Comparison of ENCODE assay signal across 11 mouse cellular contexts in the genomic region with DNA sequence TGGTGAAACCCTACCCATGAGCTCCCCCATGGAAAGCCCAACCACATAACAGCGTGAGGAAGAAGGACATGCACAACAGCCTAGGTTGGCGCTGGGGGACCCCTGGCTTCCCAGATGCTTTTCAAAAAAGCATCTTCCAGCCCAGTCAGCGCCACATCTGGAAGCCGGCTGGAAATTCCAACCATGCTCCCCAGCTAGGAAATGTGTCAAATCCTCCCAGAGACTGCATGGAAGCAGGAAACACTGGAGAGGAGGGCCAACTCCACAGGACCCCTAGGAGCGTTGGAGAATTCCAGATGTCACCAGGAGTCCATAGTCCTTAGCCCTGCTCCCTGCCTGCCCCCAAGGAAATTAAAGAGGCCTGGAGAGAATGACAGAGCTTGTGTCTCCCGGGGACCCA.
DNase-seq lines count a peak whose midpoint lies in the region; ATAC-seq and TF ChIP-seq lines count a peak whose summit lies in the region.
"Had no signal": no experiment of that assay in that cellular context is flagged by ENCODE, and none has a peak within 500 bp of the region (broad histone marks: within the 10 kb centered on the region; RNA-seq: fewer than 3 reads in every experiment).

No protein-coding gene starts in this region.

- no peak for ATAC-seq in lung, embryonic 14.5 days (ENCODE audit: insufficient read depth)
- no peak for ATAC-seq in lung, postnatal 0 days
- peak; percentile 17; the same call in 1 of the 2 replicates for ATAC-seq in heart, postnatal 0 days (ENCODE audit: insufficient read depth, low read depth)
- ATAC-seq: midbrain, embryonic 16.5 days had no signal

- no peaks in the 10 kb centered on the region for H3K27me3 ChIP-seq in lung, embryonic 14.5 days (ENCODE audit: insufficient read depth, low read length)
- H3K27me3 ChIP-seq in lung, postnatal 0 days (replicated peaks; ENCODE audit: insufficient read depth, low read length), result no peaks in the 10 kb centered on the region
- H3K27me3 ChIP-seq in heart, postnatal 0 days (ENCODE audit: control insufficient read depth, insufficient read depth, low read length), result no peaks in the 10 kb centered on the region

- H3K9me3 ChIP-seq in lung, embryonic 14.5 days (ENCODE audit: low read depth, low read length), result no peaks in the 10 kb centered on the region
- no peaks in the 10 kb centered on the region for H3K9me3 ChIP-seq in lung, postnatal 0 days (ENCODE audit: low read length)
- no peaks in the 10 kb centered on the region for H3K9me3 ChIP-seq in heart, postnatal 0 days (replicated peaks; ENCODE audit: control insufficient read depth, low read length)
- H3K9me3 ChIP-seq: heart, embryonic 13.5 days had no signal

- H3K9ac ChIP-seq in lung, embryonic 14.5 days, result no peak overlapping the region; the same call in 1 of the 2 replicates
- no peak overlapping the region for H3K9ac ChIP-seq in lung, postnatal 0 days (replicated peaks; ENCODE audit: low read depth)
- H3K9ac ChIP-seq in heart, postnatal 0 days (replicated peaks; ENCODE audit: low read depth, low read length), result no peak overlapping the region
- H3K9ac ChIP-seq: heart, embryonic 13.5 days had no signal

- H3K36me3 ChIP-seq in lung, embryonic 14.5 days (ENCODE audit: insufficient read depth), result no peaks in the 10 kb centered on the region
- H3K36me3 ChIP-seq in lung, postnatal 0 days (ENCODE audit: insufficient read depth, low read length), result no peaks in the 10 kb centered on the region
- H3K36me3 ChIP-seq in heart, postnatal 0 days (replicated peaks; ENCODE audit: control insufficient read depth, insufficient read depth, low read length), result no peaks in the 10 kb centered on the region
- H3K36me3 ChIP-seq: heart, embryonic 13.5 days had no signal

- TF ChIP-seq CTCF in lung, embryonic 14.5 days (IDR thresholded peaks at IDR 0.05; ENCODE audit: low read depth), result no peak
- TF ChIP-seq CTCF in lung, postnatal 0 days (IDR thresholded peaks at IDR 0.05), result no peak
- no peak for TF ChIP-seq CTCF in heart, postnatal 0 days (IDR thresholded peaks at IDR 0.05; ENCODE audit: low read depth)

- H3K4me2 ChIP-seq in lung, embryonic 14.5 days, result no peak overlapping the region
- H3K4me2 ChIP-seq in lung, postnatal 0 days (replicated peaks; ENCODE audit: low read depth, low read length), result no peak overlapping the region
- no peak overlapping the region for H3K4me2 ChIP-seq in heart, postnatal 0 days (ENCODE audit: low read depth, low read length)
- H3K4me2 ChIP-seq: heart, embryonic 13.5 days had no signal

- peak; percentile 27 for DNase-seq in gastrocnemius, adult 18-20 months (ENCODE audit: low spot score)
- no peak for DNase-seq in gastrocnemius, adult 8-10 months (ENCODE audit: low spot score in 2 of 2)
- DNase-seq in lung, embryonic 14.5 days, result peak; percentile 68
- no peak for DNase-seq in lung, postnatal 0 days (ENCODE audit: low spot score)
- peak; percentile 45 for DNase-seq in heart, postnatal 0 days (ENCODE audit: low spot score)
- peak; percentile 58 for DNase-seq in neural tube, embryonic 10.5 days (ENCODE audit: extremely low spot score, low spot score)
- no peak for DNase-seq in cerebellum, adult 9-11 months
- DNase-seq in layer of hippocampus, postnatal 14 days (ENCODE audit: low spot score in 2 of 2), result no peak
- DNase-seq: adrenal gland, adult 2 months had no signal

- 44% methylated on average over 6 of the region's 6 CpGs for WGBS in lung, embryonic 14.5 days
- WGBS in lung, postnatal 0 days, result 62% methylated on average over 6 of the region's 6 CpGs
- 57% methylated on average over 6 of the region's 6 CpGs for WGBS in heart, postnatal 0 days

- H3K27ac ChIP-seq in lung, embryonic 14.5 days (ENCODE audit: low read depth), result peak overlapping the region; percentile 46; the same call in 1 of the 2 replicates
- H3K27ac ChIP-seq in lung, postnatal 0 days (ENCODE audit: low read length), result no peak overlapping the region
- no peak overlapping the region for H3K27ac ChIP-seq in heart, postnatal 0 days (ENCODE audit: low read depth)
- H3K27ac ChIP-seq: heart, embryonic 13.5 days had no signal

- H3K4me3 ChIP-seq in lung, embryonic 14.5 days (ENCODE audit: low read depth, low read length), result no peak overlapping the region
- no peak overlapping the region for H3K4me3 ChIP-seq in lung, postnatal 0 days (ENCODE audit: low read depth, low read length)
- no peak overlapping the region for H3K4me3 ChIP-seq in heart, postnatal 0 days (ENCODE audit: low read depth, low read length)
- H3K4me3 ChIP-seq: heart, embryonic 13.5 days had no signal

- no peak for TF ChIP-seq EP300 in lung, postnatal 0 days (IDR thresholded peaks at IDR 0.05)
- TF ChIP-seq EP300 in heart, postnatal 0 days (IDR thresholded peaks at IDR 0.05; ENCODE audit: low read depth), result no peak

- H3K4me1 ChIP-seq in lung, embryonic 14.5 days (ENCODE audit: insufficient read depth), result peaks cover 14% of the 10 kb centered on the region
- peaks cover 7% of the 10 kb centered on the region; the same call in 1 of the 2 replicates for H3K4me1 ChIP-seq in lung, postnatal 0 days (ENCODE audit: insufficient read depth, low read depth, low read length)
- H3K4me1 ChIP-seq in heart, postnatal 0 days (ENCODE audit: control insufficient read depth, insufficient read depth), result peaks cover 5% of the 10 kb centered on the region

Comparison
In these comparisons a context has a peak if more than half of its experiments do, and no peak if none do; other contexts are left out.
1. DNase-seq: peak in gastrocnemius, adult 18-20 months (single experiment), lung, embryonic 14.5 days (single experiment), heart, postnatal 0 days (single experiment) and neural tube, embryonic 10.5 days (single experiment); none in gastrocnemius, adult 8-10 months (0 of 2), lung, postnatal 0 days (single experiment), cerebellum, adult 9-11 months (single experiment) and layer of hippocampus, postnatal 14 days (0 of 2).